Mouse (Mus musculus) embryo, embryonic 10 days (tissue): ENCODE measurements at regions not wholly inside any gene's neighbourhood (a gene's known extent, or its start where the extent isn't known, plus 50 kb on each side); places are given as distances from the start of the nearest gene placed in this dataset.
A peak's percentile ranks its signal among the peaks of the same experiment; 100 is the strongest.
"Not testable (repeated sequence)": the region's sequence is repeated elsewhere in the genome, so short reads cannot be mapped to it uniquely, and the experiment has no call there.

Experiments used
- DNase-seq: peaks from one replicate; pipeline ENCODE4 v3.0.0-alpha.2; 2015; ENCODE audit warnings: low spot score

GRCm38 (mm10) chr13:72541706-72542105, 86.9 kb upstream of the Irx2 start:
- no peak for DNase-seq

- DNase-seq, result no peak
Measured at GRCm38 (mm10) chr13:72557951-72558350, 70.7 kb upstream of the Irx2 start.

- peak; percentile 60 for DNase-seq
Measured at GRCm38 (mm10) chr13:72571871-72572270, 56.7 kb upstream of the Irx2 start.

- no peak for DNase-seq
Measured at GRCm38 (mm10) chr13:72572846-72573245, 55.8 kb upstream of the Irx2 start.

DNA sequence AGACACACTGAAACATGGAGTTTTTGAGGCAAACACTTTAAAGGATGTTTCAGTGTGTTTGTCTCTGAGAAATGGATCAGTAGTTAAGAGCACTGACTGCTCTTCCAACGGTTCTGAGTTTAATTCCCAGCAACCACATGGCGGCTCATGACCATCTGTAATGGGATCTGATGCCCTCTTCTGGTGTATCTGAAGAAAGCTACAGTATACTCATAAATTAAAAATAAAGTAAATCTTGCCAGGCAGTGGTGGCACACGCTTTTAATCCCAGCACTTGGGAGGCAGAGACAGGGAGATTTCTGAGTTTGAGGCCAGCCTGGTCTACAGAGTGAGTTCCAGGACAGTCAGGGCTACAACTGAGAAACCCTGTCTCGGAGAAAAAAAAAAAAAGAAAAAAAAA, 54.5 kb upstream of the Irx2 start:
- DNase-seq, result not testable (repeated sequence)

GRCm38 (mm10) chr13:72576485-72576884, 52.1 kb upstream of the Irx2 start:
- DNase-seq, result peak; percentile 18

- DNase-seq, result no peak
Measured at GRCm38 (mm10) chr13:72578416-72578815, 50.2 kb upstream of the Irx2 start.
